Mouse (Mus musculus) embryonic facial prominence, embryonic 12.5 days (tissue): ENCODE results near the gene Clec2i. TPM values are rescaled to one million over a fixed set of nuclear protein-coding genes. Genes with fewer than 3 reads are reported as not detected.
"Not testable (repeated sequence)": the region's sequence is repeated elsewhere in the genome, so short reads cannot be mapped to it uniquely, and the experiment has no call there.

ENCODE experiments used
- ATAC-seq: fragments of 200-750 bp; cut with Nextera tagmentation; 2 replicates; pipeline ENCODE4 v1.8.0; 2017; ENCODE audit not compliant: insufficient number of reproducible peaks, insufficient read depth, low FRiP score, low TSS enrichment
- H3K27ac ChIP-seq: fragments of 300-500 bp; sonication (generic); 2 replicates; pipeline ENCODE4 v1.5.1; 2016; ENCODE audit warnings: mild to moderate bottlenecking
- H3K27me3 ChIP-seq: fragments of 300-500 bp; sonication (generic); 2 replicates; pipeline ENCODE4 v1.6.1; 2016; ENCODE audit warnings: mild to moderate bottlenecking, moderate library complexity
- H3K36me3 ChIP-seq: fragments of 300-500 bp; sonication (generic); 2 replicates; pipeline ENCODE4 v1.6.1; 2016; ENCODE audit warnings: mild to moderate bottlenecking
- H3K4me1 ChIP-seq: fragments of 300-500 bp; sonication (generic); 2 replicates; pipeline ENCODE4 v1.6.1; 2016
- H3K4me2 ChIP-seq: fragments of 300-500 bp; sonication (generic); replicated peaks from 2 replicates; pipeline ENCODE4 v1.6.1; 2016; ENCODE audit warnings: mild to moderate bottlenecking, moderate library complexity
- H3K4me3 ChIP-seq: fragments of 300-500 bp; sonication (generic); 2 replicates; pipeline ENCODE4 v1.5.1; 2016; ENCODE audit warnings: mild to moderate bottlenecking
- H3K9ac ChIP-seq: fragments of 300-500 bp; sonication (generic); 2 replicates; pipeline ENCODE4 v1.6.1; 2016; ENCODE audit warnings: mild to moderate bottlenecking, moderate library complexity
- H3K9me3 ChIP-seq: fragments of 300-500 bp; sonication (generic); 2 replicates; pipeline ENCODE4 v1.6.1; 2016; ENCODE audit warnings: mild to moderate bottlenecking, moderate library complexity
- WGBS: fragments of 180-500 bp; shearing (Covaris S2); methylation state at CpG from one replicate; pipeline ENCODE4 v1.1.7; 2016; 5-methylcytosine and 5-hydroxymethylcytosine counted together
- microRNA-seq: library from miRNA; unstranded; fragments of <30 nt; microRNA quantifications from one replicate; pipeline ENCODE4, GENCODE M21; 2017
- polyA plus RNA-seq: library from polyadenylated mRNA; unstranded; fragments of >200 nt; fragmentation: Nextera tagmentation; extraction: Ambion mirVana; gene quantifications from 2 replicates; pipeline ENCODE4 v1.2.1, GENCODE M21; 2016

Gene Clec2i
- polyA plus RNA-seq, 1 experiment from 2014 or later = not detected

- H3K9me3 ChIP-seq = no peaks in the 10 kb centered on the region
- no peaks in the 10 kb centered on the region for H3K4me1 ChIP-seq
- no peak overlapping the region for H3K4me2 ChIP-seq
- H3K36me3 ChIP-seq = no peaks in the 10 kb centered on the region
- H3K9ac ChIP-seq = no peak overlapping the region
- ATAC-seq = no peak
- no peak overlapping the region for H3K4me3 ChIP-seq
- WGBS = 14% methylated on average over 2 of the region's 2 CpGs
- no peaks in the 10 kb centered on the region for H3K27me3 ChIP-seq
- peak overlapping the region; percentile 37; the same call in 1 of the 2 replicates for H3K27ac ChIP-seq
These were observed 45.7 kb downstream of the Clec2i start for GRCm38 (mm10) chr6:128933050-128933449.

GRCm38 (mm10) chr6:128934081-128934480 is 46.7 kb downstream of the Clec2i start, which contains the start of gene Clec2g:
Gene Clec2g, plus strand, starts transcription at chr6:128934381.
- H3K4me3 ChIP-seq, H3K27me3 ChIP-seq, H3K9me3 ChIP-seq, H3K4me2 ChIP-seq, H3K36me3 ChIP-seq, H3K4me1 ChIP-seq, ATAC-seq, H3K9ac ChIP-seq: not testable (repeated sequence)
- WGBS = 91% methylated on average over 4 of the region's 4 CpGs
- peak within 1 kb of the TSS; percentile 37; the same call in 1 of the 2 replicates for H3K27ac ChIP-seq

GRCm38 (mm10) chr6:128935889-128936665 is 48.7 kb downstream of the Clec2i start:
- H3K4me2 ChIP-seq, H3K9me3 ChIP-seq, H3K27ac ChIP-seq, H3K4me3 ChIP-seq, ATAC-seq, H3K36me3 ChIP-seq, H3K27me3 ChIP-seq, H3K4me1 ChIP-seq, H3K9ac ChIP-seq: not testable (repeated sequence)
- 94% methylated on average over 5 of the region's 13 CpGs for WGBS

- WGBS = 82% methylated on average over 5 of the region's 5 CpGs
- H3K4me1 ChIP-seq = no peaks in the 10 kb centered on the region
- 0 out of 2 replicates have a peak, but pooled peaks have one; percentile 52 for ATAC-seq
- H3K9ac ChIP-seq = no peak overlapping the region
- H3K4me3 ChIP-seq = no peak overlapping the region
- H3K27ac ChIP-seq = no peak overlapping the region
- H3K4me2 ChIP-seq = no peak overlapping the region
- H3K36me3 ChIP-seq = no peaks in the 10 kb centered on the region
- peaks cover 5% of the 10 kb centered on the region; the same call in 1 of the 2 replicates for H3K9me3 ChIP-seq
- H3K27me3 ChIP-seq = no peaks in the 10 kb centered on the region
These were observed 54.4 kb downstream of the Clec2i start for GRCm38 (mm10) chr6:128941646-128942421.

GRCm38 (mm10) chr6:128945564-128945963 is 58.2 kb downstream of the Clec2i start:
- Histone ChIP-seq H3K9me3 (peaks cover 5% of the 10 kb centered on the region; the same call in 1 of the 2 replicates), H3K4me2 (no peak overlapping the region), H3K4me1 (no peaks in the 10 kb centered on the region), H3K27ac (no peak overlapping the region), H3K9ac (no peak overlapping the region), H3K27me3 (no peaks in the 10 kb centered on the region), H3K4me3 (no peak overlapping the region), H3K36me3 (no peaks in the 10 kb centered on the region)
- no peak for ATAC-seq
- 87% methylated on average over 3 of the region's 3 CpGs for WGBS

Small RNAs within 50 kb of the gene (microRNA-seq; reads per million reads assigned to microRNA genes)
- gene Gm27336 = not detected

Other genes starting within 250 kb of the Clec2i start
- not detected in 2 replicates for gene Clec2h, start 225.2 kb upstream of the Clec2i start, polyA plus RNA-seq
- gene Klrb1, start 164.5 kb upstream of the Clec2i start, polyA plus RNA-seq = not detected in 2 replicates
- gene Klrb1c, start 98.4 kb upstream of the Clec2i start, polyA plus RNA-seq = not detected in 2 replicates
- not detected in 2 replicates for gene Gm44511, start 61.3 kb upstream of the Clec2i start, polyA plus RNA-seq
- not detected in 2 replicates for gene Klrb1b, start 61.3 kb upstream of the Clec2i start, polyA plus RNA-seq
- gene BC035044, start 3.5 kb downstream of the Clec2i start, polyA plus RNA-seq = 0.79 and 1.2 TPM in 2 replicates
- gene Clec2g, start 46.8 kb downstream of the Clec2i start, polyA plus RNA-seq = not detected in 2 replicates
- 0.49 TPM in 1 of 2 replicates, not detected in the other for gene Klrb1f, start 158.3 kb downstream of the Clec2i start, polyA plus RNA-seq
- not detected in 2 replicates for gene Clec2e, start 213.3 kb downstream of the Clec2i start, polyA plus RNA-seq